Mouse (Mus musculus) neural tube, embryonic 12.5 days (tissue): Measurements from ENCODE around the gene Ppara. TPM values are rescaled to one million over a fixed set of nuclear protein-coding genes. Genes with fewer than 3 reads are reported as not detected.
A peak's percentile ranks its signal among the peaks of the same experiment; 100 is the strongest.

ENCODE experiments used
- ATAC-seq: fragments of 200-750 bp; cut with Nextera tagmentation; 2 replicates; pipeline ENCODE4 v1.8.0; 2017; ENCODE audit warnings: low read depth, mild to moderate bottlenecking, moderate TSS enrichment, moderate library complexity; ENCODE audit not compliant: low FRiP score
- H3K27ac ChIP-seq: fragments of 300-500 bp; sonication (generic); 2 replicates; pipeline ENCODE4 v1.5.1; 2016
- H3K27me3 ChIP-seq: fragments of 300-500 bp; sonication (generic); replicated peaks from 2 replicates; pipeline ENCODE4 v1.6.1; 2016; ENCODE audit warnings: mild to moderate bottlenecking
- H3K36me3 ChIP-seq: fragments of 300-500 bp; sonication (generic); 2 replicates; pipeline ENCODE4 v1.6.1; 2016; ENCODE audit warnings: mild to moderate bottlenecking
- H3K4me1 ChIP-seq: fragments of 300-500 bp; sonication (generic); 2 replicates; pipeline ENCODE4 v1.6.1; 2016
- H3K4me2 ChIP-seq: fragments of 300-500 bp; sonication (generic); replicated peaks from 2 replicates; pipeline ENCODE4 v1.6.1; 2016; ENCODE audit warnings: mild to moderate bottlenecking
- H3K4me3 ChIP-seq: fragments of 300-500 bp; sonication (generic); 2 replicates; pipeline ENCODE4 v1.5.1; 2016
- H3K9ac ChIP-seq: fragments of 300-500 bp; sonication (generic); 2 replicates; pipeline ENCODE4 v1.6.1; 2016; ENCODE audit warnings: mild to moderate bottlenecking
- H3K9me3 ChIP-seq: fragments of 300-500 bp; sonication (generic); 2 replicates; pipeline ENCODE4 v1.6.1; 2016; ENCODE audit warnings: mild to moderate bottlenecking
- WGBS: fragments of 180-500 bp; shearing (Covaris S2); methylation state at CpG from one replicate; pipeline ENCODE4 v1.1.7; 2016; 5-methylcytosine and 5-hydroxymethylcytosine counted together
- polyA plus RNA-seq: library from polyadenylated mRNA; unstranded; fragments of >200 nt; fragmentation: Nextera tagmentation; extraction: Ambion mirVana; gene quantifications from 2 replicates; pipeline ENCODE4 v1.2.1, GENCODE M21; 2016

The Ppara gene
- polyA plus RNA-seq, 1 experiment from 2014 or later = 1.1 TPM

DNA sequence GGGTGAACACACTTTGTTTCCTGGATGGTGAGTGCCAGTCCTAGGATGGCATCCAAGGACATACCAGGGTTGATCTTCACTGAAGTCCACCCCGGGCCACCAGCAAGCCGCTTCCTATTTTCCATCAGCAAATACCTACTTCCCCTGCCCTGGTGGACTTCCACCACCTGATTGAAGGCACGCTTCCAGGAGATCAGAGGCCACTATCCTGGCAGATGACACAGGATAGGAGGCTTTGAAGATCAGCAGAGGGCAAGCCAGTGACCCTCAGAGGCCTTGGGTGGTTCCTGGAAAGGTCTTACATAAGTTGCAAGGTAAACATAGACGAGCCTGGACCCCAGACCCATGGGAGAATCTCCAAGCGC, 2.2 kb upstream of the Ppara start:
- ATAC-seq = no peak
- Histone ChIP-seq H3K36me3 (no peaks in the 10 kb centered on the region), H3K9ac (no peak overlapping the region), H3K4me3 (no peak overlapping the region), H3K9me3 (no peaks in the 10 kb centered on the region), H3K27ac (no peak overlapping the region), H3K4me2 (no peak overlapping the region), H3K4me1 (peaks cover 18% of the 10 kb centered on the region), H3K27me3 (peaks cover 58% of the 10 kb centered on the region)
- WGBS = 75% methylated on average over 5 of the region's 5 CpGs

GRCm38 (mm10) chr15:85733686-85734085, 1.1 kb upstream of the Ppara start:
- H3K27me3 ChIP-seq = peaks cover 63% of the 10 kb centered on the region
- H3K36me3 ChIP-seq = no peaks in the 10 kb centered on the region
- H3K4me3 ChIP-seq = no peak overlapping the region
- H3K9ac ChIP-seq = no peak overlapping the region
- no peak for ATAC-seq
- whole genome bisulfite sequencing = 88% methylated on average over 2 of the region's 2 CpGs
- no peak overlapping the region for H3K27ac ChIP-seq
- no peak overlapping the region for H3K4me2 ChIP-seq
- peaks cover 18% of the 10 kb centered on the region for H3K4me1 ChIP-seq
- no peaks in the 10 kb centered on the region for H3K9me3 ChIP-seq

GRCm38 (mm10) chr15:85734148-85734547, 635 bp upstream of the Ppara start:
- WGBS = 38% methylated on average over 8 of the region's 8 CpGs
- H3K4me3 ChIP-seq = no peak overlapping the region; the same call in 1 of the 2 replicates

DNA sequence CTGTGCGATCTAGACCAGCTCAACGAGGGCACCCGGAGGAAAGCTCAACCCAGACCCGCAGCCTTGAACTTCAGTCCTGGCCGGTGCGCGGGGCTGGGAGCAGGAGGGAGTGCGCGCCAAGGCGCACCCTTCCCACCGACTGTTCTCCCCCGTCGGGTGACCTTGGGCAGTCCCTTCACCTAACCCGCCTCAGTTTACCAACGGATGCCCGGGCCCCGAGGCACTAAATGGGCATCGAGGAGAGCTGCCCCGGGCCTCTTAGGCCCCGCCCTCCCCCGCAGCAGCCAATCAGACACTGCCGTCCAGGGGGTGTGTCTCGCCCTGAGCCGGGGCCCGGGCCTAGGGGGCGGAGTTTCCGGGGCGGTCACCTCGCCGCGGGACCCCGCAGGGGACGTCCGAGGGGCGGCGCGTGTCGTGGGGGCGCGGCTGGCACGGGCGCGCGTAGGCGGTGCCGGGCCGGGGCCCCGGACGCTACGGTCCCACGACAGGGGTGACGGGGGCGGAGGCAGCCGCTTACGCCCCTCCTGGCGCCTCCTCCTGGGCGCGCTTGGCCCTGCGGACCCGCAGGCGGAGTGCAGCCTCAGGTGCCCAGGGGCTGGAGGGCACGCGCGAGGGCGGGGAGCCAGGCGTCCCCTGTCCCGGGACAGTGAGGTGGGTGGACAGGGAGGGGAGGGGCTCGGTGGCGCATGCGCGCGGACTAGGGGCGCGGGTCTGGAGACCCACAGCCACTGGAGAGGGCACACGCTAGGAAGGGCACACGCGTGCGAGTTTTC, 466 bp downstream of the Ppara start:
- Histone ChIP-seq H3K27ac (no peak overlapping the region), H3K4me1 (peaks cover 18% of the 10 kb centered on the region), H3K4me3 (peak overlapping the region; percentile 63), H3K9me3 (no peaks in the 10 kb centered on the region), H3K27me3 (peaks cover 63% of the 10 kb centered on the region), H3K4me2 (peak overlapping the region; percentile 96), H3K36me3 (no peaks in the 10 kb centered on the region), H3K9ac (peak overlapping the region; percentile 49)
- under 1% methylated on average over 78 of the region's 78 CpGs for WGBS
- peak; percentile 85 for ATAC-seq

More at GRCm38 (mm10) chr15:85734148-85734547, 635 bp upstream of the Ppara start:
- no peaks in the 10 kb centered on the region for H3K36me3 ChIP-seq
- no peak overlapping the region for H3K4me2 ChIP-seq
- no peaks in the 10 kb centered on the region for H3K9me3 ChIP-seq
- no peak overlapping the region for H3K9ac ChIP-seq
- no peak for ATAC-seq
- no peak overlapping the region for H3K27ac ChIP-seq
- H3K4me1 ChIP-seq = peaks cover 18% of the 10 kb centered on the region
- H3K27me3 ChIP-seq = peaks cover 63% of the 10 kb centered on the region

DNA sequence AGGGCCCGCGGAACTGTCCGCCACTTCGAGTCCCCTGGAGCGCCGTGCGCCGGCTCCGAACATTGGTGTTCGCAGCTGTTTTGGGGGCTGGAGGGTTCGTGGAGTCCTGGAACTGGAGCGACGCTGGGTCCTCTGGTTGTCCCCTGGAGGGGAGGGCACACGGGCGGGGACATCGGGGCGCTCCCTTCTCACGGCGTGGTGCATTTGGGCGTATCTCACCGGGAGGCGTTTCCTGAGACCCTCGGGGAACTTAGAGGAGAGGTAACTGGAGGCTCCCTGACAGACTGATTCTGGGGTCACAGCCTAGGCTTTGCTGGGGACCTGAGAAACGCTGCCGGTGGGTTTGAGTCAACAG, 1.0 kb downstream of the Ppara start:
- WGBS = 1% methylated on average over 25 of the region's 25 CpGs
- no peak for ATAC-seq
- H3K27me3 ChIP-seq = peaks cover 63% of the 10 kb centered on the region

DNA sequence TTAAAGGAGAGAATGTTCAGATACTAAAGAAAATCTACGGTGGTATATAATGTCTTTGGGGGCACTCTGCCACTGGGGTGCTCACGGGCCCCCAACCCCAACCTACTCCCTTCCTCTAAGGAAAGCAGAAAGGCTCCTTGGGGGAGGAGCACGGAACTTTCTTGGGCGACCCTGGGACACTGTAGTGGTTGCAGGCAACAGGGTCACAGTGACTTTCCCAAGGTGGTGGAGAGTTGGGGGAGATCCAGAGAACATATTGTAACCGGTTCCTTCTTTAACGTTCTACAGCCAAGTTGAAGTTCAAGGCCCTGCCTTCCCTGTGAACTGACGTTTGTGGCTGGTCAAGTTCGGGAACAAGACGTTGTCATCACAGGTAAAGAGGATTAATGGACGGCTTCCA, 1.7 kb downstream of the Ppara start:
- Histone ChIP-seq H3K4me3 (no peak overlapping the region), H3K36me3 (no peaks in the 10 kb centered on the region), H3K9ac (no peak overlapping the region), H3K4me2 (0 out of 2 replicates have a peak overlapping the region, but pooled peaks have one; percentile 96), H3K4me1 (peaks cover 18% of the 10 kb centered on the region), H3K9me3 (no peaks in the 10 kb centered on the region), H3K27me3 (peaks cover 63% of the 10 kb centered on the region), H3K27ac (no peak overlapping the region)
- ATAC-seq = no peak
- WGBS = 56% methylated on average over 10 of the region's 10 CpGs

More for the DNA sequence above, 1.0 kb downstream of the Ppara start:
- Histone ChIP-seq H3K9me3 (no peaks in the 10 kb centered on the region), H3K4me2 (peak overlapping the region; percentile 96), H3K4me1 (peaks cover 18% of the 10 kb centered on the region), H3K9ac (peak overlapping the region; percentile 49), H3K27ac (no peak overlapping the region), H3K4me3 (peak overlapping the region; percentile 63), H3K36me3 (no peaks in the 10 kb centered on the region)

DNA sequence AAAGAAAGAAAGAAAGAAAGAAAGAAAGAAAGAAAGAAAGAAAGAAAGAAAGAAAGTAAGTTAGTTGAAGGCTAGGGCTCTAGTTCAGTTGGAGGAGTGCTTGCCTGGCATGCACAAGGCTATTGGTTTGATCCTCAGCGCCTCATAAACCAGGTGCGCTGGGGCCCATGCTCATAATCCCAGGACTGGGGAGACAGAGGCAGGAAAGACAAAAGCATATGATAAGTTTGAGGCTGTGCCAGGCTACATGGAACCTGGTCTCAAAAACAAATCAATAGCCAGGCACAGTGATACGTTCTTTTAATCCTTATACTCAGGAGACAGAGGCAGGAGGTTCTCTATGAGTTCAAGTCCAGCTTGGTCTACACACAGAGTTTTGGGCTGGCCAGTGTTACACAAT, 3.6 kb downstream of the Ppara start:
- H3K4me2 ChIP-seq = no peak overlapping the region
- no peak overlapping the region for H3K4me3 ChIP-seq
- peaks cover 46% of the 10 kb centered on the region for H3K27me3 ChIP-seq
- no peak for ATAC-seq
- 88% methylated on average over 3 of the region's 3 CpGs for WGBS
- peaks cover 18% of the 10 kb centered on the region for H3K4me1 ChIP-seq
- no peak overlapping the region for H3K9ac ChIP-seq
- no peaks in the 10 kb centered on the region for H3K36me3 ChIP-seq
- H3K27ac ChIP-seq = no peak overlapping the region
- H3K9me3 ChIP-seq = no peaks in the 10 kb centered on the region

DNA sequence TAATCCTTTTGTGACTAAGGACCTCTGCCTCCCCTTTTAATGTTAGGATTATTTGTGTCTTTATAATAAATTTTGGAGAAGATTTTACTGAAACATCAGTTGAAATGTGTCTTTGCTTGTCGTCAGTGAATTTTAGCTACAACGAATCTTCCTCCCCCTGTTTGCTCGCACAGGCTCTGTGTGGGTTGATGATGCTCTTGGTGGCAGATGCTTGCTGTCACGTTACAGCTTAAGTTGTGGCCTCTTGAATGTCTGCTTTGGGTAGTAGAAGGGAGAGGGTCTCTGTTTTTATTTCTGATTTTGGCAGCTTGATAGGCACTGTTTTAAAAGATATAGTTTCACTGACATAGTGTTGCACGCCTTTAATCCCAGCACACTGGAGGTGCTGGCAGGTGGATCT, 4.2 kb downstream of the Ppara start:
- WGBS = 80% methylated on average over 5 of the region's 5 CpGs
- no peak for ATAC-seq
- peaks cover 41% of the 10 kb centered on the region for H3K27me3 ChIP-seq

DNA sequence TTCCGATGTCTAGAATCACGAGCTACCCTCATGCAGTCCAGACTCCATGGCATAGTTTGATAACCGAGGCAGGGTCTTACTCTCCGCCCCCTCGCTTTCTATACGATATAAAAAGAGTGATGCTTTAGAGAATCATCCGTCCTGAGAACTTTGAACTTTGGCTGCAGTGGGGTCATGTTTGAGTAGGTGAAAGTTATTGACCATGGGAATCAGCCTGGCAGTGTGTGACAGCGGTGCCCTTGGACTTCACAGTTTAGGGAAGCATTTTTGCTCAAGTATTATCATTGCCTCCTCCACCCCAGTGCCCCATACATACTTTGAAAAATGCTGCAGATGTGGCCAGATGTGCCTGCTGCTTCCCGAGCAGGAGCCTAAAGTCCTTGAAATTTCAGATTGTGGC, 7.8 kb downstream of the Ppara start:
- no peak for ATAC-seq
- no peak overlapping the region for H3K4me2 ChIP-seq
- H3K9me3 ChIP-seq = no peaks in the 10 kb centered on the region
- H3K27ac ChIP-seq = no peak overlapping the region
- no peak overlapping the region for H3K4me3 ChIP-seq
- H3K36me3 ChIP-seq = no peaks in the 10 kb centered on the region
- H3K4me1 ChIP-seq = no peaks in the 10 kb centered on the region
- 88% methylated on average over 9 of the region's 9 CpGs for WGBS
- H3K27me3 ChIP-seq = peaks cover 5% of the 10 kb centered on the region; the same call in 1 of the 2 replicates
- no peak overlapping the region for H3K9ac ChIP-seq

More for the DNA sequence above, 4.2 kb downstream of the Ppara start:
- no peak overlapping the region for H3K27ac ChIP-seq
- no peaks in the 10 kb centered on the region for H3K36me3 ChIP-seq
- H3K4me2 ChIP-seq = no peak overlapping the region
- no peak overlapping the region for H3K4me3 ChIP-seq
- no peaks in the 10 kb centered on the region for H3K9me3 ChIP-seq
- H3K4me1 ChIP-seq = peaks cover 18% of the 10 kb centered on the region
- H3K9ac ChIP-seq = no peak overlapping the region

GRCm38 (mm10) chr15:85743946-85744345, 9.2 kb downstream of the Ppara start:
- Histone ChIP-seq H3K4me3 (no peak overlapping the region), H3K9ac (no peak overlapping the region), H3K4me1 (no peaks in the 10 kb centered on the region), H3K27me3 (no peaks in the 10 kb centered on the region; the same call in 1 of the 2 replicates), H3K9me3 (no peaks in the 10 kb centered on the region), H3K4me2 (no peak overlapping the region), H3K36me3 (no peaks in the 10 kb centered on the region), H3K27ac (no peak overlapping the region)
- no peak for ATAC-seq
- 78% methylated on average over 3 of the region's 3 CpGs for WGBS

- Histone ChIP-seq H3K27me3 (no peaks in the 10 kb centered on the region), H3K4me1 (no peaks in the 10 kb centered on the region), H3K9me3 (no peaks in the 10 kb centered on the region), H3K27ac (no peak overlapping the region), H3K4me2 (no peak overlapping the region), H3K36me3 (no peaks in the 10 kb centered on the region), H3K9ac (no peak overlapping the region), H3K4me3 (no peak overlapping the region)
- WGBS = 71% methylated on average over 8 of the region's 8 CpGs
- ATAC-seq = no peak
Observed at GRCm38 (mm10) chr15:85746178-85746577, 11.4 kb downstream of the Ppara start.

DNA sequence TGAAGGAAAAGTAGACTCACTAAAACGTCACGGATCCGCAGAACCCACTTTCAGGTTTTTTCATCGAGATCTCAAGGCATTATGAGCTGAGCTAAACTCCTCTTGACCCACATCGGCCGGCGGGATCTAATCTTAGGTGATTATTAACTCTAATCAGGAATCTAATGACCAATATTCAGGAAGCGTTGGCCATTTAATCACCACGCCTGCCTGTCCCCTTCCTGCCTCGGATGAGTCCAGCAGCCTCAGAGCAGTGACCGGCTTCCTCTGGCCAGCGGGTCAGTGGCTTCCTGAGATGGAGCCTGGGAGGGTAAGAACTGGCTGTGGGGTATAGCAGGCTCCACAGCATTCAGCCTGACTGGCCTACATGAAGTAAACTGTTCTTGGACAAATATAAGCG, 11.9 kb downstream of the Ppara start:
- Histone ChIP-seq H3K27ac (no peak overlapping the region), H3K27me3 (no peaks in the 10 kb centered on the region), H3K9me3 (no peaks in the 10 kb centered on the region; the same call in 1 of the 2 replicates), H3K4me2 (no peak overlapping the region), H3K4me3 (no peak overlapping the region), H3K9ac (no peak overlapping the region), H3K4me1 (no peaks in the 10 kb centered on the region), H3K36me3 (no peaks in the 10 kb centered on the region)
- WGBS = 90% methylated on average over 13 of the region's 13 CpGs
- ATAC-seq = no peak

DNA sequence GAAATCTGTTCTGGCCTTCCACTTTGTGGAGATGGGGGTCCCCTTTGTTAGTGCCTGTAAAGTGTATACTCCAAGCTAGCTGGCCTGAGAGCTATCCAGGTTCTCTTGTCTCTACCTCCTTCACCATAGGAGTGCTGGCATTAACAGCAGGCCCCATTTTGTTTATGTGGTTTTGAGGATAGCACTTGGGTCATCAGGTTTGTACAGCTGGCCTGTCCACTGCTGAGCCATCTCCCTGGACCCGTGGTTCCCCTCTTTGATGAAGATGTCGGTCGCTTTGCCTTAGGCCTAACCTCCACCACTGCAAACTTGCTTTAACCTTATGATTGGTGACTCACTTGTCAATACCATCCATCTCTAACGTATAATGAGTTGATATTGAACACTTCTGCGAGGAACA, 13.2 kb downstream of the Ppara start:
- no peak overlapping the region for H3K27ac ChIP-seq
- H3K4me1 ChIP-seq = no peaks in the 10 kb centered on the region
- H3K36me3 ChIP-seq = no peaks in the 10 kb centered on the region
- no peak overlapping the region for H3K4me3 ChIP-seq
- no peak overlapping the region for H3K9ac ChIP-seq
- ATAC-seq = no peak
- no peaks in the 10 kb centered on the region; the same call in 1 of the 2 replicates for H3K9me3 ChIP-seq
- no peaks in the 10 kb centered on the region for H3K27me3 ChIP-seq
- no peak overlapping the region for H3K4me2 ChIP-seq
- WGBS = 80% methylated on average over 5 of the region's 5 CpGs
